Comparison of ENCODE assay signal across 11 mouse cellular contexts in genomic region chr11:107792136-107792535, GRCm38 (mm10). TPM values are rescaled to one million over a fixed set of nuclear protein-coding genes. Genes with fewer than 3 reads are reported as not detected.
DNase-seq lines count a peak whose midpoint lies in the region; ATAC-seq and TF ChIP-seq lines count a peak whose summit lies in the region.
"Had no signal": no experiment of that assay in that cellular context is flagged by ENCODE, and none has a peak within 500 bp of the region (broad histone marks: within the 10 kb centered on the region; RNA-seq: fewer than 3 reads in every experiment).

No protein-coding gene starts in this region.

- H3K4me3 ChIP-seq in stomach, embryonic 15.5 days (replicated peaks) = 0 out of 2 replicates have a peak overlapping the region, but pooled peaks have one; percentile 56
- no peak overlapping the region for H3K4me3 ChIP-seq in stomach, postnatal 0 days (ENCODE audit: low read depth, low read length)
- peak overlapping the region; percentile 79 for H3K4me3 ChIP-seq in forebrain, embryonic 13.5 days
- no peak overlapping the region for H3K4me3 ChIP-seq in intestine, embryonic 16.5 days (ENCODE audit: low read length)
- H3K4me3 ChIP-seq: megakaryocyte, embryonic 14.5 days had no signal

- ATAC-seq in stomach, embryonic 15.5 days (ENCODE audit: insufficient read depth, low FRiP score, low read depth) = no peak
- no peak for ATAC-seq in stomach, postnatal 0 days (ENCODE audit: low FRiP score, low TSS enrichment)
- ATAC-seq in forebrain, embryonic 13.5 days = 0 out of 2 replicates have a peak, but pooled peaks have one; percentile 14
- ATAC-seq in intestine, embryonic 16.5 days = peak; percentile 24; the same call in 1 of the 2 replicates
- ATAC-seq: liver, postnatal 0 days had no signal

- H3K9me3 ChIP-seq in stomach, embryonic 15.5 days = no peaks in the 10 kb centered on the region
- no peaks in the 10 kb centered on the region for H3K9me3 ChIP-seq in stomach, postnatal 0 days (ENCODE audit: control insufficient read depth, low read length)
- no peaks in the 10 kb centered on the region for H3K9me3 ChIP-seq in forebrain, embryonic 13.5 days (replicated peaks)
- H3K9me3 ChIP-seq in intestine, embryonic 16.5 days (ENCODE audit: control insufficient read depth, low read length) = no peaks in the 10 kb centered on the region

- peaks cover 20% of the 10 kb centered on the region for H3K4me1 ChIP-seq in stomach, embryonic 15.5 days
- H3K4me1 ChIP-seq in stomach, postnatal 0 days (replicated peaks; ENCODE audit: control insufficient read depth, insufficient read depth) = peaks cover 6% of the 10 kb centered on the region; the same call in 1 of the 2 replicates
- peaks cover 39% of the 10 kb centered on the region for H3K4me1 ChIP-seq in forebrain, embryonic 13.5 days
- peaks cover 24% of the 10 kb centered on the region for H3K4me1 ChIP-seq in intestine, embryonic 16.5 days (ENCODE audit: control insufficient read depth, insufficient read depth, low read length)

- no peak overlapping the region for H3K4me2 ChIP-seq in stomach, embryonic 15.5 days
- no peak overlapping the region for H3K4me2 ChIP-seq in stomach, postnatal 0 days (replicated peaks; ENCODE audit: low read depth)
- peak overlapping the region; percentile 93 for H3K4me2 ChIP-seq in forebrain, embryonic 13.5 days
- no peak overlapping the region for H3K4me2 ChIP-seq in intestine, embryonic 16.5 days (ENCODE audit: low read depth, low read length)

- no peak for TF ChIP-seq CTCF in stomach, postnatal 0 days (IDR thresholded peaks at IDR 0.05; ENCODE audit: low read depth)

- H3K36me3 ChIP-seq in stomach, embryonic 15.5 days = no peaks in the 10 kb centered on the region
- H3K36me3 ChIP-seq in stomach, postnatal 0 days (ENCODE audit: control insufficient read depth, insufficient read depth, low read length) = no peaks in the 10 kb centered on the region
- H3K36me3 ChIP-seq in forebrain, embryonic 13.5 days (ENCODE audit: poor library complexity, severe bottlenecking) = peaks cover 30% of the 10 kb centered on the region
- no peaks in the 10 kb centered on the region for H3K36me3 ChIP-seq in intestine, embryonic 16.5 days (ENCODE audit: control insufficient read depth, insufficient read depth, low read length)

- 46% methylated on average over 9 of the region's 9 CpGs for WGBS in stomach, embryonic 15.5 days
- WGBS in stomach, postnatal 0 days = 37% methylated on average over 9 of the region's 9 CpGs
- WGBS in forebrain, embryonic 13.5 days = 7% methylated on average over 9 of the region's 9 CpGs
- 41% methylated on average over 9 of the region's 9 CpGs for WGBS in intestine, embryonic 16.5 days

- peaks cover 37% of the 10 kb centered on the region for H3K27me3 ChIP-seq in stomach, embryonic 15.5 days (replicated peaks)
- peaks cover 4% of the 10 kb centered on the region for H3K27me3 ChIP-seq in stomach, postnatal 0 days (ENCODE audit: control insufficient read depth, insufficient read depth, low read length)
- peaks cover 4% of the 10 kb centered on the region for H3K27me3 ChIP-seq in forebrain, embryonic 13.5 days
- H3K27me3 ChIP-seq in intestine, embryonic 16.5 days (replicated peaks; ENCODE audit: control insufficient read depth, insufficient read depth, low read length) = peaks cover 35% of the 10 kb centered on the region

- H3K27ac ChIP-seq in stomach, embryonic 15.5 days = no peak overlapping the region
- H3K27ac ChIP-seq in stomach, postnatal 0 days (replicated peaks) = no peak overlapping the region
- H3K27ac ChIP-seq in forebrain, embryonic 13.5 days = peak overlapping the region; percentile 75
- peak overlapping the region; percentile 9; the same call in 1 of the 2 replicates for H3K27ac ChIP-seq in intestine, embryonic 16.5 days (ENCODE audit: low read length)
- H3K27ac ChIP-seq: kidney, postnatal 0 days had no signal

- no peak for DNase-seq in stomach, postnatal 0 days (ENCODE audit: low spot score)
- DNase-seq in retina, embryonic 14.5 days (ENCODE audit: low spot score) = peak; percentile 71
- no peak for DNase-seq in adrenal gland, adult 18-20 months (ENCODE audit: low spot score in 2 of 2)
- no peak for DNase-seq in gastrocnemius, postnatal 4 days (ENCODE audit: low spot score in 2 of 2)
- DNase-seq: liver, postnatal 0 days had no signal

- no peak for TF ChIP-seq EP300 in stomach, postnatal 0 days (optimal IDR thresholded peaks at IDR 0.05)

- H3K9ac ChIP-seq in stomach, embryonic 15.5 days = no peak overlapping the region
- no peak overlapping the region for H3K9ac ChIP-seq in stomach, postnatal 0 days (ENCODE audit: low read length)
- H3K9ac ChIP-seq in forebrain, embryonic 13.5 days = peak overlapping the region; percentile 47
- H3K9ac ChIP-seq in intestine, embryonic 16.5 days (ENCODE audit: low read depth, low read length) = no peak overlapping the region
- H3K9ac ChIP-seq: liver, postnatal 0 days had no signal

RNA-seq across cellular contexts. Expression of gene Cacng4, which starts 2.2 kb away (rescaled TPM):
- 4.4 and 4.8 TPM in 2 replicates for polyA plus RNA-seq in stomach, embryonic 15.5 days (2015; fragmentation: Nextera tagmentation; extraction: Ambion mirVana)
- polyA plus RNA-seq in stomach, postnatal 0 days (2015; fragmentation: Nextera tagmentation; extraction: Ambion mirVana) = 1.3 TPM in 2 replicates
- polyA plus RNA-seq in forebrain, embryonic 13.5 days (2015; fragmentation: Nextera tagmentation; extraction: Ambion mirVana) = 23.1 and 27.6 TPM in 2 replicates
- polyA plus RNA-seq in intestine, embryonic 16.5 days (2015; fragmentation: Nextera tagmentation; extraction: Ambion mirVana) = 2.6 and 2.8 TPM in 2 replicates
- total RNA-seq in adrenal gland, adult 18-20 months (2021) = 1 to 10 TPM in 1 of 2 experiments, under 1 TPM in 1; 0.96 to 1.2 TPM
- 1 to 10 TPM in 1 of 2 experiments, under 1 TPM in 1; 0.96 to 1.2 TPM for total RNA-seq in gastrocnemius, postnatal 4 days (2021)
- total RNA-seq: gastrocnemius, adult 18-20 months had no signal
- polyA plus RNA-seq: liver, postnatal 0 days had no signal

Comparison
In these comparisons a context has a peak if more than half of its experiments do, and no peak if none do; other contexts are left out.
1. H3K4me3 ChIP-seq: peak in stomach, embryonic 15.5 days (single experiment) and forebrain, embryonic 13.5 days (single experiment); none in stomach, postnatal 0 days (single experiment) and intestine, embryonic 16.5 days (single experiment).
2. ATAC-seq: peak in forebrain, embryonic 13.5 days (single experiment) and intestine, embryonic 16.5 days (single experiment); none in stomach, embryonic 15.5 days (single experiment) and stomach, postnatal 0 days (single experiment).
3. H3K27ac ChIP-seq: peak in forebrain, embryonic 13.5 days (single experiment) and intestine, embryonic 16.5 days (single experiment); none in stomach, embryonic 15.5 days (single experiment) and stomach, postnatal 0 days (single experiment).